Mouse (Mus musculus): ENCODE measurements around the gene Nanos3. TPM values are rescaled to one million over a fixed set of nuclear protein-coding genes. Genes with fewer than 3 reads are reported as not detected.

Nanos3 gene
- total RNA-seq (2021): under 1 TPM; 0.80 to 0.95 TPM

GRCm38 (mm10) chr8:84185117-84185516, at the start of gene Nanos3:
Gene Nanos3, minus strand, starts transcription at chr8:84185217.
- intact Hi-C loops (cut with DNase I): no loop called here
- no peak for DNase-seq

GRCm38 (mm10) chr8:84233055-84233454, 48.0 kb upstream of the Nanos3 start:
- intact Hi-C loops (cut with DNase I): loop anchor here (2.0 to 10.0 kb wide), 2 partner anchors 16 to 52 kb away; no protein-coding TSS in a partner anchor
- DNase-seq: no peak

GRCm38 (mm10) chr8:84230735-84231134, 45.7 kb upstream of the Nanos3 start:
- intact Hi-C loops (cut with DNase I): loop anchor here (10.0 kb wide), 1 partner anchor 54 kb away; no protein-coding TSS in a partner anchor
- no peak for DNase-seq

- no peak for DNase-seq
- intact Hi-C loops (cut with DNase I): no loop called here
These were observed 38.5 kb upstream of the Nanos3 start for GRCm38 (mm10) chr8:84223322-84224029.

- intact Hi-C loops (cut with DNase I): no loop called here
- DNase-seq: no peak
These were observed 37.6 kb upstream of the Nanos3 start for GRCm38 (mm10) chr8:84222566-84223165.

GRCm38 (mm10) chr8:84220105-84220504, 35.1 kb upstream of the Nanos3 start:
- no peak for DNase-seq
- intact Hi-C loops (cut with DNase I): no loop called here

- no peak for DNase-seq
- intact Hi-C loops (cut with DNase I): no loop called here
These were observed 33.1 kb upstream of the Nanos3 start for GRCm38 (mm10) chr8:84218143-84218542.

GRCm38 (mm10) chr8:84217206-84217605, 32.2 kb upstream of the Nanos3 start:
- intact Hi-C loops (cut with DNase I): loop anchor here (2.0 kb wide), 1 partner anchor 16 kb away; no protein-coding TSS in a partner anchor

GRCm38 (mm10) chr8:84213277-84213676, 28.3 kb upstream of the Nanos3 start:
- intact Hi-C loops (cut with DNase I): no loop called here
- DNase-seq: no peak

More at GRCm38 (mm10) chr8:84217206-84217605, 32.2 kb upstream of the Nanos3 start:
- DNase-seq: no peak

- intact Hi-C loops (cut with DNase I): no loop called here
- DNase-seq: no peak
These were observed 27.0 kb upstream of the Nanos3 start for GRCm38 (mm10) chr8:84211881-84212563.

GRCm38 (mm10) chr8:84211202-84211601, 26.2 kb upstream of the Nanos3 start:
- DNase-seq: no peak
- intact Hi-C loops (cut with DNase I): no loop called here

GRCm38 (mm10) chr8:84210167-84210791, 25.3 kb upstream of the Nanos3 start:
- peak; percentile 87 to 88 for DNase-seq
- intact Hi-C loops (cut with DNase I): loop anchor here (1.0 kb wide), 1 partner anchor 24 kb away; no protein-coding TSS in a partner anchor

- DNase-seq: no peak
- intact Hi-C loops (cut with DNase I): loop anchor here (10.0 kb wide), 1 partner anchor 464 kb away; the partner anchor contains the start of gene Adgre5
These were observed 23.7 kb upstream of the Nanos3 start for GRCm38 (mm10) chr8:84208381-84209380.

- peak; percentile 76 for DNase-seq
- intact Hi-C loops (cut with DNase I): loop anchor here (10.0 kb wide), 1 partner anchor 463 kb away; the partner anchor contains the start of gene Adgre5
These were observed 22.8 kb upstream of the Nanos3 start for GRCm38 (mm10) chr8:84207811-84208210.

- intact Hi-C loops (cut with DNase I): loop anchor here (10.0 kb wide), 1 partner anchor 462 kb away; the partner anchor contains the start of gene Adgre5
- no peak for DNase-seq
These were observed 21.6 kb upstream of the Nanos3 start for GRCm38 (mm10) chr8:84206666-84207065.

GRCm38 (mm10) chr8:84205073-84205472, 20.1 kb upstream of the Nanos3 start:
- no peak for DNase-seq
- intact Hi-C loops (cut with DNase I): loop anchor here (10.0 kb wide), 1 partner anchor 460 kb away; the partner anchor contains the start of gene Adgre5

GRCm38 (mm10) chr8:84203975-84204772, 19.2 kb upstream of the Nanos3 start:
- intact Hi-C loops (cut with DNase I): loop anchor here (1.0 to 10.0 kb wide), 4 partner anchors 13 to 778 kb away; partner anchors contain the start of genes Adgre5 and Ier2
- peak; percentile 85 to 87 for DNase-seq
